Mouse (Mus musculus): ENCODE measurements around the gene Hey2. TPM values are rescaled to one million over a fixed set of nuclear protein-coding genes. Genes with fewer than 3 reads are reported as not detected.
A peak's percentile ranks its signal among the peaks of the same experiment; 100 is the strongest.

The Hey2 gene
- polyA plus RNA-seq, 1 experiment from 2014 or later: 3.3 TPM

- Histone ChIP-seq H3K36me3 (no peaks in the 10 kb centered on the region), H3K9ac (peak overlapping the region; percentile 39; the same call in 1 of the 2 replicates), H3K27me3 (no peaks in the 10 kb centered on the region), H3K9me3 (no peaks in the 10 kb centered on the region), H3K4me2 (peak overlapping the region; percentile 37), H3K27ac (no peak overlapping the region), H3K4me3 (peak overlapping the region; percentile 44), H3K4me1 (no peaks in the 10 kb centered on the region)
- WGBS: 34% methylated on average over 9 of the region's 9 CpGs
- no peak for ATAC-seq (ENCODE audit: insufficient number of reproducible peaks, low FRiP score, low TSS enrichment, low read depth)
Measured at GRCm38 (mm10) chr10:30810247-30810966, 32.2 kb downstream of the Hey2 start.

GRCm38 (mm10) chr10:30803587-30804253, 38.9 kb downstream of the Hey2 start:
- H3K4me3 ChIP-seq: peak overlapping the region; percentile 92
- no peaks in the 10 kb centered on the region for H3K27me3 ChIP-seq
- no peaks in the 10 kb centered on the region for H3K9me3 ChIP-seq
- peak overlapping the region; percentile 95 for H3K27ac ChIP-seq
- peak overlapping the region; percentile 67 for H3K4me2 ChIP-seq
- peak overlapping the region; percentile 82 for H3K9ac ChIP-seq
- no peaks in the 10 kb centered on the region for H3K36me3 ChIP-seq
- peaks cover 9% of the 10 kb centered on the region for H3K4me1 ChIP-seq
- 29% methylated on average over 7 of the region's 7 CpGs for WGBS
- no peak; the same call in 1 of the 2 replicates for ATAC-seq (ENCODE audit: insufficient number of reproducible peaks, low FRiP score, low TSS enrichment, low read depth)

GRCm38 (mm10) chr10:30802681-30803586, 39.7 kb downstream of the Hey2 start, which contains the start of gene Ncoa7:
Gene Ncoa7, minus strand, starts transcription at chr10:30803326.
- Histone ChIP-seq H3K9ac (peak within 1 kb of the TSS; percentile 82), H3K27ac (peak within 1 kb of the TSS; percentile 95), H3K9me3 (no peaks in the 10 kb centered on the region), H3K36me3 (no peaks in the 10 kb centered on the region), H3K4me1 (peaks cover 9% of the 10 kb centered on the region), H3K27me3 (no peaks in the 10 kb centered on the region), H3K4me2 (peak within 1 kb of the TSS; percentile 67), H3K4me3 (peak within 1 kb of the TSS; percentile 92)
- under 1% methylated on average over 84 of the region's 89 CpGs for WGBS
- peak; percentile 90 for ATAC-seq (ENCODE audit: insufficient number of reproducible peaks, low FRiP score, low TSS enrichment, low read depth)

GRCm38 (mm10) chr10:30802033-30802432, 40.6 kb downstream of the Hey2 start:
- 8% methylated on average over 8 of the region's 8 CpGs for WGBS
- Histone ChIP-seq H3K27me3 (no peaks in the 10 kb centered on the region), H3K36me3 (no peaks in the 10 kb centered on the region), H3K9ac (peak overlapping the region; percentile 82; the same call in 1 of the 2 replicates), H3K4me1 (peaks cover 9% of the 10 kb centered on the region), H3K4me2 (peak overlapping the region; percentile 67), H3K27ac (peak overlapping the region; percentile 95; the same call in 1 of the 2 replicates), H3K4me3 (peak overlapping the region; percentile 92), H3K9me3 (no peaks in the 10 kb centered on the region)
- no peak for ATAC-seq (ENCODE audit: insufficient number of reproducible peaks, low FRiP score, low TSS enrichment, low read depth)

- no peak for ATAC-seq (ENCODE audit: insufficient number of reproducible peaks, low FRiP score, low TSS enrichment, low read depth)
- Histone ChIP-seq H3K9me3 (no peaks in the 10 kb centered on the region; the same call in 1 of the 2 replicates), H3K36me3 (no peaks in the 10 kb centered on the region; the same call in 1 of the 2 replicates), H3K9ac (no peak overlapping the region), H3K4me3 (no peak overlapping the region), H3K4me2 (no peak overlapping the region), H3K27ac (no peak overlapping the region), H3K27me3 (no peaks in the 10 kb centered on the region), H3K4me1 (peaks cover 9% of the 10 kb centered on the region)
- 90% methylated on average over 2 of the region's 2 CpGs for WGBS
Measured at GRCm38 (mm10) chr10:30799713-30800450, 42.7 kb downstream of the Hey2 start.

GRCm38 (mm10) chr10:30796469-30797261, 45.9 kb downstream of the Hey2 start:
- no peak overlapping the region for H3K4me2 ChIP-seq
- H3K27ac ChIP-seq: no peak overlapping the region
- H3K4me1 ChIP-seq: no peaks in the 10 kb centered on the region
- no peaks in the 10 kb centered on the region for H3K27me3 ChIP-seq
- H3K36me3 ChIP-seq: peaks cover 6% of the 10 kb centered on the region; the same call in 1 of the 2 replicates
- H3K4me3 ChIP-seq: no peak overlapping the region
- H3K9me3 ChIP-seq: no peaks in the 10 kb centered on the region; the same call in 1 of the 2 replicates
- no peak for ATAC-seq (ENCODE audit: insufficient number of reproducible peaks, low FRiP score, low TSS enrichment, low read depth)
- no peak overlapping the region for H3K9ac ChIP-seq
- WGBS: 77% methylated on average over 5 of the region's 5 CpGs

- Histone ChIP-seq H3K4me1 (no peaks in the 10 kb centered on the region), H3K9me3 (no peaks in the 10 kb centered on the region; the same call in 1 of the 2 replicates), H3K27me3 (no peaks in the 10 kb centered on the region), H3K9ac (no peak overlapping the region), H3K27ac (no peak overlapping the region), H3K36me3 (peaks cover 6% of the 10 kb centered on the region; the same call in 1 of the 2 replicates), H3K4me3 (no peak overlapping the region), H3K4me2 (no peak overlapping the region)
- no peak for ATAC-seq (ENCODE audit: insufficient number of reproducible peaks, low FRiP score, low TSS enrichment, low read depth)
- 69% methylated on average over 3 of the region's 3 CpGs for WGBS
Measured at GRCm38 (mm10) chr10:30791016-30791415, 51.6 kb downstream of the Hey2 start.

- Histone ChIP-seq H3K9ac (no peak overlapping the region), H3K27me3 (no peaks in the 10 kb centered on the region), H3K4me3 (no peak overlapping the region), H3K9me3 (no peaks in the 10 kb centered on the region), H3K4me1 (no peaks in the 10 kb centered on the region), H3K36me3 (peaks cover 3% of the 10 kb centered on the region; the same call in 1 of the 2 replicates), H3K27ac (no peak overlapping the region), H3K4me2 (no peak overlapping the region)
- ATAC-seq (ENCODE audit: insufficient number of reproducible peaks, low FRiP score, low TSS enrichment, low read depth): no peak
- 95% methylated on average over 5 of the region's 5 CpGs for WGBS
Measured at GRCm38 (mm10) chr10:30789521-30789920, 53.1 kb downstream of the Hey2 start.

GRCm38 (mm10) chr10:30788340-30788721, 54.3 kb downstream of the Hey2 start:
- Histone ChIP-seq H3K9ac (no peak overlapping the region), H3K27me3 (no peaks in the 10 kb centered on the region), H3K36me3 (no peaks in the 10 kb centered on the region), H3K27ac (no peak overlapping the region), H3K4me1 (no peaks in the 10 kb centered on the region), H3K4me3 (no peak overlapping the region), H3K4me2 (no peak overlapping the region), H3K9me3 (no peaks in the 10 kb centered on the region)
- no peak for ATAC-seq (ENCODE audit: insufficient number of reproducible peaks, low FRiP score, low TSS enrichment, low read depth)
- WGBS: 94% methylated on average over 1 of the region's 1 CpGs

- Histone ChIP-seq H3K4me1 (no peaks in the 10 kb centered on the region), H3K36me3 (no peaks in the 10 kb centered on the region), H3K27ac (no peak overlapping the region), H3K4me2 (no peak overlapping the region), H3K27me3 (no peaks in the 10 kb centered on the region), H3K9ac (no peak overlapping the region), H3K4me3 (no peak overlapping the region), H3K9me3 (no peaks in the 10 kb centered on the region)
- ATAC-seq (ENCODE audit: insufficient number of reproducible peaks, low FRiP score, low TSS enrichment, low read depth): no peak
- 93% methylated on average over 3 of the region's 3 CpGs for WGBS
Measured at GRCm38 (mm10) chr10:30787684-30788339, 54.8 kb downstream of the Hey2 start.
